Comparison of ENCODE assay signal across 1 mouse cellular context in genomic region chr16:19766107-19766506, GRCm38 (mm10).
TF ChIP-seq lines count a peak whose summit lies in the region.

No protein-coding gene starts in this region.

TF ChIP-seq in CH12.LX, 34 proteins besides CTCF, POLR2A, EP300 and RAD21 (continued from another document):
- no peak for TF ChIP-seq MEF2A (IDR thresholded peaks at IDR 0.05; ENCODE audit: borderline replicate concordance, low read depth, low read length)
- TF ChIP-seq ZKSCAN1 (IDR thresholded peaks at IDR 0.05; ENCODE audit: borderline replicate concordance, low read depth, low read length), result no peak
- no peak for TF ChIP-seq E2F4 (IDR thresholded peaks at IDR 0.05; ENCODE audit: insufficient replicate concordance, low read depth, low read length)
- no peak for TF ChIP-seq NRF1 (IDR thresholded peaks at IDR 0.05; ENCODE audit: low read depth, low read length)
- no peak for TF ChIP-seq POLR2AphosphoS2 (IDR thresholded peaks at IDR 0.05; ENCODE audit: low read depth, low read length)
- TF ChIP-seq BHLHE40 (IDR thresholded peaks at IDR 0.05; ENCODE audit: low read depth, low read length), result no peak
- TF ChIP-seq ZC3H11A (IDR thresholded peaks at IDR 0.05; ENCODE audit: low read depth, low read length), result no peak
- no peak for TF ChIP-seq MYC (IDR thresholded peaks at IDR 0.05; ENCODE audit: low read depth, low read length)
- TF ChIP-seq RCOR1 (conservative IDR thresholded peaks at IDR 0.05; ENCODE audit: low read depth, low read length), result no peak
- no peak for TF ChIP-seq SMC3 (IDR thresholded peaks at IDR 0.05; ENCODE audit: low read depth, low read length)
- no peak for TF ChIP-seq CHD2 (IDR thresholded peaks at IDR 0.05; ENCODE audit: low read length)
- TF ChIP-seq IRF4 (IDR thresholded peaks at IDR 0.05; ENCODE audit: low read depth, low read length), result no peak
- TF ChIP-seq ZNF384 (IDR thresholded peaks at IDR 0.05; ENCODE audit: low read depth, low read length), result no peak
- TF ChIP-seq USF1 (IDR thresholded peaks at IDR 0.05; ENCODE audit: low read depth, low read length), result no peak
